Mouse (Mus musculus): ENCODE measurements around the gene Jmjd1c.

DNA sequence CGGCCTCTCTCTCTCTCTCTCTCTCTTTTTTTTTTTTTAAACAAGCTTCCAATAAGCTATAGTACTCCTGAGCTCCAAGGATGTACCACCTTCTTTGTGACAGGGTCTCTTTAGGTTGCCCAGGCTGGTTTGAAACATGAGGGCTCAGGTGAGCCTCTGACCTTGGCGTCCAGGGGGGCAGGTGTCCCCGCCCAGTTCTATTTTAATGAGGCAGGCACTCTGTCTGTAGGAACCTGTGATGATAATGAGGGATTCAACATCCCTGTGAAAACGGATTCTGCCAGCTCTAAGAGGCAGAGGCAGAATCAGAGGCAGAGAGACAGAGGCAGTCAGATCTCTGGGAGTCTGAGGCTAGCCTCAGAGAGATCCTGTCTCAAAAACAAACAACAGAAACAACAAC lies 13.4 kb upstream of the Jmjd1c start:
- no peak for TF ChIP-seq CTCF (IDR thresholded peaks at IDR 0.05; ENCODE audit: low read depth)
- TF ChIP-seq EP300 (optimal IDR thresholded peaks at IDR 0.05) = no peak
